Mouse (Mus musculus) midbrain, embryonic 16.5 days (tissue): Measurements from ENCODE around the gene Hdac7. TPM values are rescaled to one million over a fixed set of nuclear protein-coding genes. Genes with fewer than 3 reads are reported as not detected.

ENCODE experiments used
- ATAC-seq: fragments of 200-750 bp; cut with Nextera tagmentation; 2 replicates; pipeline ENCODE4 v1.8.0; 2017; ENCODE audit warnings: moderate TSS enrichment
- H3K27ac ChIP-seq: fragments of 300-500 bp; sonication (generic); 2 replicates; pipeline ENCODE4 v1.5.1; 2014; ENCODE audit warnings: mild to moderate bottlenecking, low read length, mixed read lengths
- H3K27me3 ChIP-seq: fragments of 300-500 bp; sonication (generic); 2 replicates; pipeline ENCODE4 v1.6.1; 2014; ENCODE audit warnings: low read depth, low read length, mixed read lengths; ENCODE audit not compliant: control insufficient read depth, insufficient read depth
- H3K36me3 ChIP-seq: fragments of 300-500 bp; sonication (generic); 2 replicates; pipeline ENCODE4 v1.6.1; 2014; ENCODE audit warnings: mild to moderate bottlenecking, low read length, moderate library complexity, mixed read lengths; ENCODE audit not compliant: control insufficient read depth, insufficient read depth
- H3K4me1 ChIP-seq: fragments of 300-500 bp; sonication (generic); 2 replicates; pipeline ENCODE4 v1.6.1; 2014; ENCODE audit warnings: mild to moderate bottlenecking, low read length, mixed read lengths; ENCODE audit not compliant: control insufficient read depth, insufficient read depth
- H3K4me2 ChIP-seq: fragments of 300-500 bp; sonication (generic); 2 replicates; pipeline ENCODE4 v1.6.1; 2014; ENCODE audit warnings: mild to moderate bottlenecking, low read length, mixed read lengths
- H3K4me3 ChIP-seq: fragments of 300-500 bp; sonication (generic); 2 replicates; pipeline ENCODE4 v1.5.1; 2014; ENCODE audit warnings: low read depth, mild to moderate bottlenecking, low read length, moderate library complexity, mixed read lengths
- H3K9ac ChIP-seq: fragments of 300-500 bp; sonication (generic); 2 replicates; pipeline ENCODE4 v1.6.1; 2014; ENCODE audit warnings: low read depth, low read length, mixed read lengths
- H3K9me3 ChIP-seq: fragments of 300-500 bp; sonication (generic); replicated peaks from 2 replicates; pipeline ENCODE4 v1.6.1; 2014; ENCODE audit warnings: mild to moderate bottlenecking, low read length, mixed read lengths; ENCODE audit not compliant: control insufficient read depth, poor library complexity, severe bottlenecking
- WGBS: fragments of 180-500 bp; shearing (Covaris S2); extraction: QIAGEN DNeasy Blood & Tissue Kit; methylation state at CpG from one replicate; pipeline ENCODE4 v1.1.7; 2014; 5-methylcytosine and 5-hydroxymethylcytosine counted together
- polyA plus RNA-seq: library from polyadenylated mRNA; unstranded; fragments of >200 nt; fragmentation: Nextera tagmentation; extraction: Ambion mirVana; gene quantifications from 2 replicates; pipeline ENCODE4 v1.2.1, GENCODE M21; 2015

The Hdac7 gene
- polyA plus RNA-seq, 1 experiment from 2014 or later, result 28.6 TPM

- H3K9me3 ChIP-seq, result no peaks in the 10 kb centered on the region
- no peak overlapping the region for H3K9ac ChIP-seq
- H3K4me3 ChIP-seq, result no peak overlapping the region
- H3K27ac ChIP-seq, result no peak overlapping the region
- no peak for ATAC-seq
- H3K36me3 ChIP-seq, result no peaks in the 10 kb centered on the region
- H3K4me2 ChIP-seq, result no peak overlapping the region
- WGBS, result 95% methylated on average over 4 of the region's 4 CpGs
- H3K27me3 ChIP-seq, result no peaks in the 10 kb centered on the region
- H3K4me1 ChIP-seq, result peaks cover 14% of the 10 kb centered on the region
Observed at GRCm38 (mm10) chr15:97815254-97815653, 29.0 kb downstream of the Hdac7 start.

- peaks cover 14% of the 10 kb centered on the region for H3K4me1 ChIP-seq
- H3K9ac ChIP-seq, result no peak overlapping the region
- no peak overlapping the region for H3K4me2 ChIP-seq
- no peak for ATAC-seq
- WGBS, result 70% methylated on average over 5 of the region's 5 CpGs
- no peak overlapping the region for H3K27ac ChIP-seq
- no peaks in the 10 kb centered on the region for H3K9me3 ChIP-seq
- no peaks in the 10 kb centered on the region for H3K36me3 ChIP-seq
- no peak overlapping the region for H3K4me3 ChIP-seq
- H3K27me3 ChIP-seq, result no peaks in the 10 kb centered on the region
Observed at GRCm38 (mm10) chr15:97814703-97815102, 29.6 kb downstream of the Hdac7 start.

- Histone ChIP-seq H3K4me1 (peaks cover 14% of the 10 kb centered on the region), H3K4me3 (no peak overlapping the region), H3K9me3 (no peaks in the 10 kb centered on the region), H3K4me2 (no peak overlapping the region; the same call in 1 of the 2 replicates), H3K27ac (peak overlapping the region; percentile 35; the same call in 1 of the 2 replicates), H3K36me3 (peaks cover 3% of the 10 kb centered on the region; the same call in 1 of the 2 replicates), H3K27me3 (no peaks in the 10 kb centered on the region), H3K9ac (0 out of 2 replicates have a peak overlapping the region, but pooled peaks have one; percentile 28)
- ATAC-seq, result no peak
- 47% methylated on average over 21 of the region's 21 CpGs for WGBS
Observed at GRCm38 (mm10) chr15:97813452-97814204, 30.7 kb downstream of the Hdac7 start.

GRCm38 (mm10) chr15:97812875-97813274, 31.4 kb downstream of the Hdac7 start:
- no peak overlapping the region; the same call in 1 of the 2 replicates for H3K27ac ChIP-seq
- H3K4me3 ChIP-seq, result no peak overlapping the region
- H3K36me3 ChIP-seq, result peaks cover 9% of the 10 kb centered on the region
- no peak for ATAC-seq
- H3K9me3 ChIP-seq, result no peaks in the 10 kb centered on the region
- H3K27me3 ChIP-seq, result no peaks in the 10 kb centered on the region
- H3K4me1 ChIP-seq, result peaks cover 14% of the 10 kb centered on the region
- H3K4me2 ChIP-seq, result no peak overlapping the region
- 61% methylated on average over 7 of the region's 7 CpGs for WGBS
- 0 out of 2 replicates have a peak overlapping the region, but pooled peaks have one; percentile 28 for H3K9ac ChIP-seq

GRCm38 (mm10) chr15:97812126-97812525, 32.2 kb downstream of the Hdac7 start:
- H3K4me3 ChIP-seq, result no peak overlapping the region
- peaks cover 14% of the 10 kb centered on the region for H3K4me1 ChIP-seq
- peak overlapping the region; percentile 28; the same call in 1 of the 2 replicates for H3K9ac ChIP-seq
- ATAC-seq, result peak; percentile 72
- 67% methylated on average over 6 of the region's 6 CpGs for WGBS
- no peaks in the 10 kb centered on the region for H3K27me3 ChIP-seq
- H3K36me3 ChIP-seq, result peaks cover 12% of the 10 kb centered on the region
- no peak overlapping the region for H3K4me2 ChIP-seq
- H3K27ac ChIP-seq, result peak overlapping the region; percentile 7; the same call in 1 of the 2 replicates
- no peaks in the 10 kb centered on the region for H3K9me3 ChIP-seq

- H3K9me3 ChIP-seq, result no peaks in the 10 kb centered on the region
- no peak overlapping the region for H3K27ac ChIP-seq
- ATAC-seq, result no peak
- no peak overlapping the region for H3K4me3 ChIP-seq
- peaks cover 17% of the 10 kb centered on the region for H3K36me3 ChIP-seq
- 86% methylated on average over 9 of the region's 9 CpGs for WGBS
- no peaks in the 10 kb centered on the region for H3K27me3 ChIP-seq
- H3K9ac ChIP-seq, result no peak overlapping the region
- no peak overlapping the region for H3K4me2 ChIP-seq
- H3K4me1 ChIP-seq, result peaks cover 14% of the 10 kb centered on the region
Observed at GRCm38 (mm10) chr15:97811307-97811706, 33.0 kb downstream of the Hdac7 start.

GRCm38 (mm10) chr15:97810399-97810798, 33.9 kb downstream of the Hdac7 start:
- H3K9ac ChIP-seq, result no peak overlapping the region
- 92% methylated on average over 5 of the region's 5 CpGs for WGBS

GRCm38 (mm10) chr15:97809942-97810341, 34.4 kb downstream of the Hdac7 start:
- Histone ChIP-seq H3K4me2 (no peak overlapping the region), H3K9me3 (no peaks in the 10 kb centered on the region), H3K27ac (no peak overlapping the region), H3K4me3 (no peak overlapping the region), H3K36me3 (peaks cover 17% of the 10 kb centered on the region), H3K4me1 (peaks cover 14% of the 10 kb centered on the region), H3K27me3 (no peaks in the 10 kb centered on the region), H3K9ac (no peak overlapping the region)
- no peak for ATAC-seq
- 86% methylated on average over 5 of the region's 5 CpGs for WGBS

More at GRCm38 (mm10) chr15:97810399-97810798, 33.9 kb downstream of the Hdac7 start:
- ATAC-seq, result no peak
- Histone ChIP-seq H3K4me1 (peaks cover 14% of the 10 kb centered on the region), H3K27ac (no peak overlapping the region), H3K4me2 (no peak overlapping the region), H3K9me3 (no peaks in the 10 kb centered on the region), H3K4me3 (no peak overlapping the region), H3K36me3 (peaks cover 17% of the 10 kb centered on the region), H3K27me3 (no peaks in the 10 kb centered on the region)

GRCm38 (mm10) chr15:97809206-97809605, 35.1 kb downstream of the Hdac7 start:
- peaks cover 14% of the 10 kb centered on the region for H3K4me1 ChIP-seq
- H3K9ac ChIP-seq, result no peak overlapping the region
- no peak overlapping the region for H3K4me3 ChIP-seq
- H3K27ac ChIP-seq, result no peak overlapping the region
- 91% methylated on average over 14 of the region's 14 CpGs for WGBS
- H3K9me3 ChIP-seq, result no peaks in the 10 kb centered on the region
- no peaks in the 10 kb centered on the region for H3K27me3 ChIP-seq
- no peak for ATAC-seq
- no peak overlapping the region for H3K4me2 ChIP-seq
- peaks cover 17% of the 10 kb centered on the region for H3K36me3 ChIP-seq
